Mouse (Mus musculus) CH12.LX (cell line): ENCODE data around the gene Frem2. TPM values are rescaled to one million over a fixed set of nuclear protein-coding genes. Genes with fewer than 3 reads are reported as not detected.

Experiments used
- DNase-seq: peaks from one replicate; pipeline ENCODE4 v3.0.0-alpha.2; 2013; ENCODE audit errors: extremely low read depth
- H3K27ac ChIP-seq: 2 replicates; pipeline ENCODE4 v1.5.1; 2012; ENCODE audit warnings: low read depth, mild to moderate bottlenecking, control low read depth, moderate library complexity; ENCODE audit not compliant: insufficient read depth
- H3K27me3 ChIP-seq: replicated peaks from 2 replicates; pipeline ENCODE3; 2012; ENCODE audit warnings: inconsistent platforms
- H3K36me3 ChIP-seq, 2 experiments: replicated peaks in 1 of 2; 2 replicates each; pipeline versions ENCODE3 to v1.6.1; 2012; ENCODE audit warnings: inconsistent platforms in 1 of 2, low read length in 1 of 2, mild to moderate bottlenecking in 1 of 2, mixed read lengths in 1 of 2, moderate library complexity in 1 of 2; ENCODE audit not compliant: control insufficient read depth in 1 of 2, insufficient read depth in 1 of 2
- H3K4me1 ChIP-seq, 2 experiments: 2 replicates each; pipeline ENCODE4 v1.6.1; 2012; ENCODE audit warnings: inconsistent platforms in 1 of 2, moderate library complexity in 1 of 2; ENCODE audit not compliant: insufficient read depth in 2 of 2, control insufficient read depth in 1 of 2
- H3K4me2 ChIP-seq: 2 replicates; pipeline ENCODE4 v1.6.1; 2012; ENCODE audit warnings: low read depth, mild to moderate bottlenecking, control low read depth; ENCODE audit not compliant: poor library complexity, insufficient read depth, severe bottlenecking
- H3K4me3 ChIP-seq, 3 experiments: fragments of 150-350 bp in 1 of 3; sonication (generic) in 1 of 3; replicated peaks in 1 of 3; 2 replicates each; pipeline versions ENCODE3 to v1.5.1; 2011 to 2012; ENCODE audit warnings: low read depth in 2 of 3, low read length in 2 of 3, mild to moderate bottlenecking in 2 of 3, moderate library complexity in 2 of 3, control low read depth in 1 of 3, improper control_type of control experiment in 1 of 3, inconsistent platforms in 1 of 3, mixed read lengths in 1 of 3; ENCODE audit not compliant: poor library complexity in 1 of 3
- H3K79me2 ChIP-seq: replicated peaks from 2 replicates; pipeline ENCODE4 v1.6.1; 2012; ENCODE audit warnings: mild to moderate bottlenecking, moderate library complexity; ENCODE audit not compliant: control insufficient read depth, poor library complexity, insufficient read depth, severe bottlenecking; ENCODE audit errors: extremely low read depth
- H3K9ac ChIP-seq: 2 replicates; pipeline ENCODE4 v1.6.1; 2012; ENCODE audit warnings: low read depth, mild to moderate bottlenecking, control low read depth, moderate library complexity; ENCODE audit not compliant: insufficient read depth
- H3K9me3 ChIP-seq: replicated peaks from 2 replicates; pipeline ENCODE3; 2012; ENCODE audit warnings: low read length, inconsistent platforms, mixed read lengths
- CHD2 ChIP-seq: IDR thresholded peaks from 2 replicates; pipeline ENCODE4 v1.6.1; 2011; ENCODE audit warnings: low read length, improper control_type of control experiment
- CTCF ChIP-seq, 2 experiments: IDR thresholded peaks in 1 of 2; conservative IDR thresholded peaks in 1 of 2; 2 replicates each; pipeline ENCODE4 v1.5.1; 2011 to 2012; ENCODE audit warnings: low read depth in 2 of 2, low read length in 2 of 2, improper control_type of control experiment in 1 of 2, inconsistent platforms in 1 of 2, mild to moderate bottlenecking in 1 of 2, moderate library complexity in 1 of 2
- E2F4 ChIP-seq: IDR thresholded peaks from 2 replicates; pipeline ENCODE4 v1.6.1; 2011; ENCODE audit warnings: low read depth, low read length, improper control_type of control experiment; ENCODE audit not compliant: insufficient replicate concordance
- ELF1 ChIP-seq: IDR thresholded peaks from 2 replicates; pipeline ENCODE4 v1.6.1; 2014; ENCODE audit warnings: low read depth, mild to moderate bottlenecking, inconsistent platforms, low read length, improper control_type of control experiment
- EP300 ChIP-seq: IDR thresholded peaks from 2 replicates; pipeline ENCODE4 v1.6.1; 2011; ENCODE audit warnings: low read length, improper control_type of control experiment
- ETS1 ChIP-seq: conservative IDR thresholded peaks from 2 replicates; pipeline ENCODE4 v1.6.1; 2012; ENCODE audit warnings: low read depth, mild to moderate bottlenecking, inconsistent platforms, low read length, improper control_type of control experiment, moderate library complexity
- GABPA ChIP-seq: IDR thresholded peaks from 2 replicates; pipeline ENCODE4 v1.6.1; 2012; ENCODE audit warnings: low read depth, low read length, improper control_type of control experiment, inconsistent platforms; ENCODE audit not compliant: insufficient replicate concordance
- IRF4 ChIP-seq: IDR thresholded peaks from 2 replicates; pipeline ENCODE4 v1.6.1; 2014; ENCODE audit warnings: low read depth, mild to moderate bottlenecking, inconsistent platforms, low read length, improper control_type of control experiment
- KAT2A ChIP-seq: IDR thresholded peaks from 2 replicates; pipeline ENCODE4 v1.6.1; 2012; ENCODE audit warnings: low read length, improper control_type of control experiment, inconsistent platforms; ENCODE audit not compliant: insufficient replicate concordance
- MAFK ChIP-seq: IDR thresholded peaks from 2 replicates; pipeline ENCODE4 v1.6.1; 2011; ENCODE audit warnings: low read length, improper control_type of control experiment; ENCODE audit not compliant: insufficient replicate concordance
- MAX ChIP-seq: IDR thresholded peaks from 2 replicates; pipeline ENCODE4 v1.6.1; 2011; ENCODE audit warnings: low read length, improper control_type of control experiment
- MEF2A ChIP-seq: IDR thresholded peaks from 2 replicates; pipeline ENCODE4 v1.6.1; 2014; ENCODE audit warnings: low read depth, mild to moderate bottlenecking, inconsistent platforms, low read length, improper control_type of control experiment, borderline replicate concordance
- MXI1 ChIP-seq: IDR thresholded peaks from 2 replicates; pipeline ENCODE4 v1.6.1; 2011; ENCODE audit warnings: mild to moderate bottlenecking, low read depth, low read length, improper control_type of control experiment
- NELFE ChIP-seq: IDR thresholded peaks from 2 replicates; pipeline ENCODE4 v1.6.1; 2011; ENCODE audit warnings: low read depth, low read length, improper control_type of control experiment
- NRF1 ChIP-seq: IDR thresholded peaks from 2 replicates; pipeline ENCODE4 v1.6.1; 2014; ENCODE audit warnings: low read depth, mild to moderate bottlenecking, inconsistent platforms, low read length, improper control_type of control experiment, moderate library complexity
- PAX5 ChIP-seq: IDR thresholded peaks from 2 replicates; pipeline ENCODE4 v1.6.1; 2012; ENCODE audit warnings: low read length, inconsistent platforms, mixed read lengths
- POLR2A ChIP-seq: IDR thresholded peaks from 2 replicates; pipeline ENCODE4 v1.6.1; 2011; ENCODE audit warnings: low read depth, mild to moderate bottlenecking, improper control_type of control experiment, low read length
- POLR2AphosphoS2 ChIP-seq: IDR thresholded peaks from 2 replicates; pipeline ENCODE4 v1.6.1; 2011; ENCODE audit warnings: low read depth, low read length, improper control_type of control experiment
- RAD21 ChIP-seq: IDR thresholded peaks from 2 replicates; pipeline ENCODE4 v1.6.1; 2011; ENCODE audit warnings: low read depth, mild to moderate bottlenecking, low read length, improper control_type of control experiment, moderate library complexity
- SMC3 ChIP-seq: IDR thresholded peaks from 2 replicates; pipeline ENCODE4 v1.6.1; 2011; ENCODE audit warnings: low read depth, low read length, improper control_type of control experiment
- TBP ChIP-seq: conservative IDR thresholded peaks from 2 replicates; pipeline ENCODE4 v1.6.1; 2011; ENCODE audit warnings: low read depth, low read length, improper control_type of control experiment
- USF1 ChIP-seq: IDR thresholded peaks from 2 replicates; pipeline ENCODE4 v1.6.1; 2014; ENCODE audit warnings: low read depth, mild to moderate bottlenecking, inconsistent platforms, low read length, improper control_type of control experiment
- ZC3H11A ChIP-seq: IDR thresholded peaks from 2 replicates; pipeline ENCODE4 v1.6.1; 2012; ENCODE audit warnings: low read depth, mild to moderate bottlenecking, inconsistent platforms, low read length, improper control_type of control experiment
- ZKSCAN1 ChIP-seq: IDR thresholded peaks from 2 replicates; pipeline ENCODE4 v1.6.1; 2012; ENCODE audit warnings: low read depth, inconsistent platforms, low read length, improper control_type of control experiment, borderline replicate concordance
- dilution Hi-C: fragments of 300-500 bp; cut with MboI; formaldehyde crosslinking; loops from 2 replicates; pipeline ENCODE4 v1.14.3; 2020; ENCODE audit warnings: low sequenced_read_pairs; ENCODE audit not compliant: extremely low pct_unique_long_range_greater_than_20kb, extremely low pct_ligation_motif_present
- in situ Hi-C: fragments of 300-500 bp; cut with MboI; formaldehyde crosslinking; loops from 3 replicates; pipeline ENCODE4 v1.14.3; 2019; ENCODE audit warnings: low sequenced_read_pairs, low pct_ligation_motif_present, low pct_unique_long_range_greater_than_20kb, mixed read lengths
- polyA plus RNA-seq: library from polyadenylated mRNA; unstranded; fragments of >175 nt; gene quantifications from 2 replicates; pipeline ENCODE4 v1.2.1, GENCODE M21; 2012; ENCODE audit warnings: low read depth; ENCODE audit not compliant: insufficient read length
- total RNA-seq, 2 experiments: library from RNA; depleted of rRNA; stranded (reverse); fragments of 300-350 nt in 1 of 2; fragments of >200 nt in 1 of 2; gene quantifications; 2 replicates each; pipeline ENCODE4 v1.2.3; 2012 to 2014

Gene Frem2
- total and polyA plus RNA-seq, 3 experiments: 0.04 to 0.09 (median 0.04) TPM

DNA sequence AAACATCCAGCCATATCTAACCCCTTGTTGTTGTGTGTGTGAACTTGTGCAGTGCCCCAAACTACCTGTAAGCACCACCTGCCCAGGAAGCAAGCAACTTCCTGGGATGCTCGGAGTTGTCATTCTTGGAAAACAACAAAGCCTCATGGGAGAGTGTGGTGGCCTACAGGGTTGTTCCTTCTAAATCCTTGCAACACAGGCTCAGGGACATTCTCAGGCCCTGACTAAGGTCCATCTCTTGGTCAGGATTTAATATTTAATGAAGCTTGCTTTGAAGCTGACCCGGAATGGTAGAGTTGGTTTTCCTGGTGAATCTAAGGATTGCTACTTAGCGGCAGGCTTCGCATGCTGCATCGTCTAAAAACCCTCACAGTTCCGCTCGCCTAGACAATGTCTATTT lies 65.1 kb downstream of the Frem2 start:
- Histone ChIP-seq H3K79me2 (no peaks in the 10 kb centered on the region), H3K4me1 (peaks cover 0 to 2% of the 10 kb centered on the region in 2 experiments; a peak in 1 of 4 replicates), H3K9ac (no peak overlapping the region), H3K27me3 (no peaks in the 10 kb centered on the region), H3K36me3 (no peaks in the 10 kb centered on the region), H3K4me3 (no peak overlapping the region), H3K4me2 (no peak overlapping the region), H3K9me3 (no peaks in the 10 kb centered on the region), H3K27ac (no peak overlapping the region)
- TF ChIP-seq MAFK: no peak
- TF ChIP-seq PAX5: no peak
- TF ChIP-seq CHD2: no peak
- no peak for TF ChIP-seq ETS1
- TF ChIP-seq GABPA: no peak
- TF ChIP-seq EP300: no peak
- no peak for TF ChIP-seq USF1
- no peak for TF ChIP-seq KAT2A
- TF ChIP-seq E2F4: no peak
- no peak for TF ChIP-seq POLR2AphosphoS2
- TF ChIP-seq SMC3: no peak
- no peak for TF ChIP-seq NELFE
- TF ChIP-seq IRF4: no peak
- TF ChIP-seq ZKSCAN1: no peak
- TF ChIP-seq MEF2A: no peak
- no peak for TF ChIP-seq NRF1
- no peak for TF ChIP-seq POLR2A
- no peak for TF ChIP-seq MAX
- TF ChIP-seq ZC3H11A: no peak
- DNase-seq: no peak
- dilution Hi-C loops: no loop called here
- in situ Hi-C loops: no loop called here

- H3K9ac ChIP-seq: no peak overlapping the region
- in situ Hi-C loops (no loop called here), dilution Hi-C loops (no loop called here)
- H3K4me1 ChIP-seq: peaks cover 0 to 2% of the 10 kb centered on the region in 2 experiments; a peak in 1 of 4 replicates
- no peak overlapping the region for H3K4me3 ChIP-seq
- H3K27ac ChIP-seq: no peak overlapping the region
- TF ChIP-seq CTCF (conservative IDR thresholded peaks at IDR 0.05 in 1 of 2, IDR thresholded peaks at IDR 0.05 in 1 of 2; ENCODE audit: low read depth in 2 of 2, low read length in 2 of 2) (peak; percentile 30 to 70; a peak in 3 of 4 replicates), MXI1 (no peak), RAD21 (peak; percentile 61), SMC3 (peak; percentile 76), ELF1 (no peak), MAFK (no peak), TBP (no peak), ZC3H11A (peak; percentile 26; the same call in 1 of the 2 replicates)
- DNase-seq: peak; percentile 42
- no peaks in the 10 kb centered on the region for H3K9me3 ChIP-seq
- H3K4me2 ChIP-seq: peak overlapping the region; percentile 15; the same call in 1 of the 2 replicates
- no peaks in the 10 kb centered on the region for H3K27me3 ChIP-seq
- no peaks in the 10 kb centered on the region for H3K36me3 ChIP-seq
- no peaks in the 10 kb centered on the region for H3K79me2 ChIP-seq
Observed at GRCm38 (mm10) chr3:53590139-53590621, 67.0 kb downstream of the Frem2 start.
